Mouse (Mus musculus) c-Kit-positive CD71-positive TER-119-negative erythroid progenitor cells, embryonic 14.5 days (primary cell): Measurements from ENCODE around the gene Cdc7.

ENCODE experiments used
- DNase-seq: peaks from one replicate; pipeline ENCODE4 v3.0.0-alpha.2; 2013; ENCODE audit warnings: low read depth

Gene Cdc7

DNA sequence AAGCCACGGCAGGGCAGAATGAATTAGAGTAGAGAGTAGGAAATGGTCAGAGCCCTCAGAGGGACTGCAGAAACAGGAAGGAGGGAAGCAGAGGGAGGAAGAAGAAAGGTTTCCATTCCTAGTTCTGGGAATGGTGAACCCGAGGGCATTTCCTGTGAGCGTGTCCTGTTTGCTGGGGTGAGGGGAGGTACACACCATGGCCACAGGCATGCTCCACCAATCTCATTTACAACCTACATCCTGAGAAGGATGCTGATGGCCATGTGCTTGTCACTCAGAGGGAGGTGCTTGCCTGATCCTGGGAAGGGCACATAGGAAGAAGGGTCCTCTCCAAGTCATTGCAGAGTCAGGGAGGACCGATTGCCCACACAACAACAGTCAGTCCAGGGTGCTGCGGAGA, 59.8 kb downstream of the Cdc7 start:
- no peak for DNase-seq

- no peak for DNase-seq
These were observed 61.2 kb downstream of the Cdc7 start for GRCm38 (mm10) chr5:107025371-107025770.

DNA sequence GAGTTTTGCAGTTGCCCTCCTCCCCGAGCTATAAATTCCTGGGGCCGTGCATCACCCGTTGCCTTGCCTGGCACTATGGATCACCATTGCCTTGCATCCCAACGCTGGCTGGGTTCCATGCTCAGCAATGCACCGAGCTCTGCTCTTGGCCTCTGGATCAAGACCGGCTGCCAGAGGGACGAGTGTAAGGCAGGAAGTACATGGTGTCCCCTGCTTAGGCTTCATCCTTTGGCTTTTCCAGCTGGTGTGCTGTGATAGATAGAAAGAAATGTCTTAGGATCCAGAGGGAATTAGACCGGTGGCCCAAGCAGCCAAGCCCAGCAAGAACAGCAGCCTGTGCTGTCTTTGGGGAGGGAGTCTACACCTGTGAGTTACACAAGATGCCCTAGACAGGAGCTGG, 61.7 kb downstream of the Cdc7 start:
- DNase-seq, result no peak

- DNase-seq, result no peak
These were observed 63.5 kb downstream of the Cdc7 start for GRCm38 (mm10) chr5:107027616-107028015.

GRCm38 (mm10) chr5:107028557-107028956, 64.4 kb downstream of the Cdc7 start:
- DNase-seq, result no peak

DNA sequence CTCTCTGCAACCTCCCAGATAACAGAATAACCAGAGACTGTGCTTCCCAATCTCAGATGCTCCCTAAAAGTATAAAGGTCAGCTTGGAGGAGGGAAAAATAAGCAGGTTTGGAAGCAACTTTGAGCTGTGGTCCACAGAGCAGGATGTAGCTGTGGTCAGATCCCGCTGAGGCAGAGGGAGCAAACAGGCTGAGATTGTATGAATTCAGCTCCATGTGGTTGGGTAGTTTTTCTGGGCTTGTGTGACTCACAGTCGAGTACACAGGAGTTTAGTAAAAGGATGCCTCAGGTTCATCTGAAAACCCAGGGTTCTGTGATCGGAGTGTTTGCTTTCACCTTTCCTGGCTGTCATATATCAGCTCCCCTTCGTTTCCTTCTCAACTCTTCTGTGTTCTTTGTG, 65.7 kb downstream of the Cdc7 start:
- no peak for DNase-seq

DNA sequence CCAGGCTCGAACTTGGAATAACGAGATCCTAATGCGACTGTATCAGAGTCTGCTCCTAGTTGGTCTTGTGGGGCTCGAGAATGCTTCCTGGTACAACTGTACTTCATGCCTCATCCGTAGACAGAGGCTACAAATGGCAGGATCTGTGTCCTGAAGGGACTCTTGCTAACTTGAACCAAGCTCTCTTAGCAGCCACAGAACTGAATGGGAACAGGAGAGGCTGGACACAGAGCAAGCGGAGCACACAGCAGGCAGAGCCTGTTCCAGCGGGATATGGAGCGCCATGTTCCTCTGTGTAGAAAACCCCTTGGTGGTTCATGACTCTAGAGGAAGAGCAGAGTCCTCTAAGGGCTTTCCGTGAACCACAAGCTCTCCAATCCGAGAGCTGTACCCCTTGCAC, 66.7 kb downstream of the Cdc7 start:
- DNase-seq, result no peak
